Mouse (Mus musculus) neural tube, embryonic 14.5 days (tissue): ENCODE measurements around the gene Ipo11. TPM values are rescaled to one million over a fixed set of nuclear protein-coding genes. Genes with fewer than 3 reads are reported as not detected.

Experiments used
- ATAC-seq: fragments of 200-750 bp; cut with Nextera tagmentation; 2 replicates; pipeline ENCODE4 v1.8.0; 2017; ENCODE audit warnings: low read depth, mild to moderate bottlenecking, moderate TSS enrichment, moderate library complexity
- H3K27ac ChIP-seq: fragments of 300-500 bp; sonication (generic); 2 replicates; pipeline ENCODE4 v1.5.1; 2014; ENCODE audit warnings: low read depth, mild to moderate bottlenecking, control low read depth, low read length, moderate library complexity, mixed read lengths
- H3K27me3 ChIP-seq: fragments of 300-500 bp; sonication (generic); 2 replicates; pipeline ENCODE4 v1.6.1; 2014; ENCODE audit warnings: low read length; ENCODE audit not compliant: control insufficient read depth, insufficient read depth
- H3K36me3 ChIP-seq: fragments of 300-500 bp; sonication (generic); 2 replicates; pipeline ENCODE4 v1.6.1; 2014; ENCODE audit warnings: low read length, mixed read lengths; ENCODE audit not compliant: control insufficient read depth, insufficient read depth
- H3K4me1 ChIP-seq: fragments of 300-500 bp; sonication (generic); 2 replicates; pipeline ENCODE4 v1.6.1; 2014; ENCODE audit warnings: low read length; ENCODE audit not compliant: control insufficient read depth, insufficient read depth
- H3K4me2 ChIP-seq: fragments of 300-500 bp; sonication (generic); 2 replicates; pipeline ENCODE4 v1.6.1; 2014; ENCODE audit warnings: mild to moderate bottlenecking, low read depth, low read length, control low read depth
- H3K4me3 ChIP-seq: fragments of 300-500 bp; sonication (generic); 2 replicates; pipeline ENCODE4 v1.5.1; 2014; ENCODE audit warnings: low read depth, low read length, control low read depth, mixed read lengths
- H3K9ac ChIP-seq: fragments of 300-500 bp; sonication (generic); replicated peaks from 2 replicates; pipeline ENCODE4 v1.6.1; 2014; ENCODE audit warnings: low read depth, mild to moderate bottlenecking, control low read depth, low read length, mixed read lengths
- H3K9me3 ChIP-seq: fragments of 300-500 bp; sonication (generic); 2 replicates; pipeline ENCODE4 v1.6.1; 2016; ENCODE audit warnings: low read length; ENCODE audit not compliant: control insufficient read depth
- WGBS: fragments of 180-500 bp; shearing (Covaris S2); extraction: QIAGEN DNeasy Blood & Tissue Kit; methylation state at CpG from one replicate; pipeline ENCODE4 v1.1.7; 2014; 5-methylcytosine and 5-hydroxymethylcytosine counted together
- polyA plus RNA-seq: library from polyadenylated mRNA; unstranded; fragments of >200 nt; fragmentation: Nextera tagmentation; extraction: Ambion mirVana; gene quantifications from 2 replicates; pipeline ENCODE4 v1.2.1, GENCODE M21; 2014

Ipo11 gene
- polyA plus RNA-seq, 1 experiment from 2014 or later = 42.4 TPM

- WGBS = 94% methylated on average over 4 of the region's 4 CpGs
- ATAC-seq = no peak
- H3K27me3 ChIP-seq = no peaks in the 10 kb centered on the region
- no peak overlapping the region for H3K27ac ChIP-seq
- no peak overlapping the region for H3K4me2 ChIP-seq
- H3K36me3 ChIP-seq = no peaks in the 10 kb centered on the region
- H3K9me3 ChIP-seq = no peaks in the 10 kb centered on the region
- no peak overlapping the region for H3K9ac ChIP-seq
- no peak overlapping the region for H3K4me3 ChIP-seq
- H3K4me1 ChIP-seq = no peaks in the 10 kb centered on the region
These were observed 123.2 kb downstream of the Ipo11 start for GRCm38 (mm10) chr13:106813519-106813918.

GRCm38 (mm10) chr13:106813087-106813486 lies 123.7 kb downstream of the Ipo11 start:
- Histone ChIP-seq H3K9me3 (no peaks in the 10 kb centered on the region), H3K4me1 (no peaks in the 10 kb centered on the region), H3K27me3 (no peaks in the 10 kb centered on the region), H3K27ac (no peak overlapping the region), H3K4me3 (no peak overlapping the region), H3K36me3 (no peaks in the 10 kb centered on the region), H3K9ac (no peak overlapping the region), H3K4me2 (no peak overlapping the region)
- 65% methylated on average over 9 of the region's 9 CpGs for WGBS
- ATAC-seq = peak; percentile 55; the same call in 1 of the 2 replicates

- no peaks in the 10 kb centered on the region for H3K36me3 ChIP-seq
- no peak for ATAC-seq
- H3K27me3 ChIP-seq = no peaks in the 10 kb centered on the region
- H3K9me3 ChIP-seq = no peaks in the 10 kb centered on the region
- 96% methylated on average over 7 of the region's 7 CpGs for WGBS
- no peak overlapping the region for H3K9ac ChIP-seq
- no peak overlapping the region for H3K27ac ChIP-seq
- H3K4me2 ChIP-seq = no peak overlapping the region
- no peaks in the 10 kb centered on the region for H3K4me1 ChIP-seq
- H3K4me3 ChIP-seq = no peak overlapping the region
These were observed 126.6 kb downstream of the Ipo11 start for GRCm38 (mm10) chr13:106810156-106810555.

DNA sequence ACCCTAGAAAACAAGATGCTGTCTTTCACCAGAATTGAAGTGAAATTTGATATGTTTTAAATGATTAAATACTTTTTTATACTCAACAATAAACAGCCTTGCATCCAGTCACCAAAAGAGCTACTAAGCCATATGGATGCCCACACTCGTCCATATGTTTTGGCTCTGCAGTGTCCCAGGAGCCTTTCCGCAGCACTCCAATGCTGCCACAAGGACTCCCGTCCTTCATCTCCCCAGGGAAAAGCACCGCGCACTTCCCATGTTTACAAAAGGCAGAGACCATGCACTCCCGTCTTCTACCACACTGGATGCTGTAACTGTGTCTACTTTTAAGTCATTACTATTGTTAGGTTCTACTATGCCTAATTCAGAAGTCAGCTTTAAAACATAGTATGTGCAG lies 127.9 kb downstream of the Ipo11 start:
- no peaks in the 10 kb centered on the region for H3K9me3 ChIP-seq
- WGBS = 73% methylated on average over 6 of the region's 6 CpGs
- no peaks in the 10 kb centered on the region for H3K36me3 ChIP-seq
- H3K4me2 ChIP-seq = no peak overlapping the region
- H3K9ac ChIP-seq = no peak overlapping the region
- H3K4me3 ChIP-seq = no peak overlapping the region
- 0 out of 2 replicates have a peak, but pooled peaks have one; percentile 56 for ATAC-seq
- no peaks in the 10 kb centered on the region for H3K27me3 ChIP-seq
- H3K4me1 ChIP-seq = no peaks in the 10 kb centered on the region
- no peak overlapping the region for H3K27ac ChIP-seq

GRCm38 (mm10) chr13:106808315-106808714 lies 128.4 kb downstream of the Ipo11 start:
- no peaks in the 10 kb centered on the region for H3K9me3 ChIP-seq
- 100% methylated on average over 2 of the region's 2 CpGs for WGBS
- no peak for ATAC-seq
- no peak overlapping the region for H3K4me2 ChIP-seq
- H3K4me1 ChIP-seq = no peaks in the 10 kb centered on the region
- H3K9ac ChIP-seq = no peak overlapping the region
- H3K27me3 ChIP-seq = no peaks in the 10 kb centered on the region
- no peak overlapping the region for H3K27ac ChIP-seq
- H3K36me3 ChIP-seq = no peaks in the 10 kb centered on the region
- H3K4me3 ChIP-seq = no peak overlapping the region

- WGBS = 85% methylated on average over 5 of the region's 5 CpGs
- no peak for ATAC-seq
- Histone ChIP-seq H3K36me3 (no peaks in the 10 kb centered on the region), H3K27ac (no peak overlapping the region), H3K27me3 (no peaks in the 10 kb centered on the region), H3K4me3 (no peak overlapping the region), H3K4me1 (no peaks in the 10 kb centered on the region), H3K9me3 (no peaks in the 10 kb centered on the region), H3K9ac (no peak overlapping the region), H3K4me2 (no peak overlapping the region)
These were observed 129.5 kb downstream of the Ipo11 start for GRCm38 (mm10) chr13:106807303-106807702.

DNA sequence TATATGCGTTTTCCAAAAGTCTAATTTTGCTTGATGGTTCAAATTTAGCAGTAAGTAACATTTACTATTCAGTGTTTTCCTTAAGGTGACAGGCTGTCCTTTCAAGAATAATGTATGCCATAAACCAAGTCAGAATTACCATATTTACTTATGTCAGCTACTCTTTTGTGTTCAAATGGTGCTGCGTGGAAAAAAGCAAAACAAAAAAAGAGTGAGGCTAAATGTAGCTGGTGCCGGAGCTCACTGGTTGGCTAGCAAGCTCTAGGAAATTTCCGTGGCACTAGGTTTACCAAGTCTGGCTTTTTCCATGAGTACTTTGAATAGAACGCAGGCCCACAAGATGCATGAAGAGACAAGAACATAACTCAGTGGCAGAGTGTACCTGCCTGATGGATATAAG lies 131.6 kb downstream of the Ipo11 start:
- WGBS = 89% methylated on average over 5 of the region's 5 CpGs
- Histone ChIP-seq H3K4me3 (no peak overlapping the region), H3K27me3 (no peaks in the 10 kb centered on the region), H3K9ac (no peak overlapping the region), H3K27ac (no peak overlapping the region), H3K4me1 (no peaks in the 10 kb centered on the region), H3K4me2 (no peak overlapping the region), H3K36me3 (no peaks in the 10 kb centered on the region), H3K9me3 (no peaks in the 10 kb centered on the region)
- ATAC-seq = no peak

GRCm38 (mm10) chr13:106798026-106798425 lies 138.7 kb downstream of the Ipo11 start:
- no peak for ATAC-seq
- Histone ChIP-seq H3K9me3 (no peaks in the 10 kb centered on the region), H3K4me3 (no peak overlapping the region), H3K9ac (no peak overlapping the region), H3K27ac (no peak overlapping the region), H3K4me1 (no peaks in the 10 kb centered on the region), H3K27me3 (no peaks in the 10 kb centered on the region), H3K36me3 (peaks cover 5% of the 10 kb centered on the region; the same call in 1 of the 2 replicates), H3K4me2 (no peak overlapping the region)
- WGBS = 71% methylated on average over 3 of the region's 3 CpGs

GRCm38 (mm10) chr13:106788817-106789216 lies 147.9 kb downstream of the Ipo11 start:
- no peaks in the 10 kb centered on the region for H3K36me3 ChIP-seq
- H3K27ac ChIP-seq = no peak overlapping the region
- no peaks in the 10 kb centered on the region for H3K4me1 ChIP-seq
- no peak overlapping the region for H3K9ac ChIP-seq
- ATAC-seq = 0 out of 2 replicates have a peak, but pooled peaks have one; percentile 11
- 56% methylated on average over 7 of the region's 7 CpGs for WGBS
- H3K27me3 ChIP-seq = no peaks in the 10 kb centered on the region
- H3K4me3 ChIP-seq = no peak overlapping the region
- no peaks in the 10 kb centered on the region for H3K9me3 ChIP-seq
- no peak overlapping the region for H3K4me2 ChIP-seq
